Mouse (Mus musculus): ENCODE results near the gene Cryz.

DNA sequence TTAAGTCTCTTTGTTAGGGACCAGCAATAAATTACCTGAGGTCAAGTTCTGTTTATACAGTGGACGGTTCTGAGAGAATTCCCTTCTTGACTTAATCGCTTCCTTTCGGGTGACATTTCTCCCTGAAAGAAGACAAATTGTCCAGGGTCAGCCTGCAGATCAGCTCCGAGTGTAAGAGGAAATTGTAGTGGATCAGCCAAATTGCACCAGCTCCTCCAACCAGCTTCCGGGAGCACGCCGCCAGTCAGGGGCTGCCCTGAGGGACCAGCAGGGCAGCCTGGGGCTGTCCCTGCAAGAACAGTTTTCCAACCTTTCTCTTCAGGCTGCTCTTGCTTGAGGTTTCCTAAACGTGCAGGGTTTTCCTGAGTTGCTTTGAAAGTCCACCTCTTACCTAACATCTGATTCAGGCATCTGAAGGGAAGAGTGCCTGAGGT lies 47.6 kb upstream of the Cryz start:
- TF ChIP-seq CTCF (IDR thresholded peaks at IDR 0.05; ENCODE audit: extremely low read depth, insufficient read length, insufficient replicate concordance, low read depth, low read length), result no peak
- no peak for TF ChIP-seq POLR2A (IDR thresholded peaks at IDR 0.05; ENCODE audit: low read depth, low read length)

All from small intestine, adult 2 months (tissue).